Mouse (Mus musculus) heart, embryonic 11.5 days (tissue): ENCODE data around the gene Ccm2l. TPM values are rescaled to one million over a fixed set of nuclear protein-coding genes. Genes with fewer than 3 reads are reported as not detected.

Source experiments
- ATAC-seq: fragments of 200-750 bp; cut with Nextera tagmentation; replicated peaks from 2 replicates; pipeline ENCODE4 v1.8.0; 2017; ENCODE audit warnings: moderate library complexity; ENCODE audit not compliant: insufficient number of reproducible peaks, low FRiP score, low TSS enrichment
- H3K27ac ChIP-seq: fragments of 300-500 bp; sonication (generic); 2 replicates; pipeline ENCODE4 v1.5.1; 2014; ENCODE audit warnings: mild to moderate bottlenecking, low read depth, low read length
- H3K27me3 ChIP-seq: fragments of 300-500 bp; sonication (generic); 2 replicates; pipeline ENCODE4 v1.6.1; 2014; ENCODE audit warnings: mild to moderate bottlenecking, low read length, mixed read lengths; ENCODE audit not compliant: control insufficient read depth, insufficient read depth
- H3K36me3 ChIP-seq: fragments of 300-500 bp; sonication (generic); 2 replicates; pipeline ENCODE4 v1.6.1; 2014; ENCODE audit warnings: mild to moderate bottlenecking, low read length, moderate library complexity, mixed read lengths; ENCODE audit not compliant: control insufficient read depth, insufficient read depth
- H3K4me1 ChIP-seq: fragments of 300-500 bp; sonication (generic); 2 replicates; pipeline ENCODE4 v1.6.1; 2014; ENCODE audit warnings: low read length; ENCODE audit not compliant: control insufficient read depth, insufficient read depth
- H3K4me2 ChIP-seq: fragments of 300-500 bp; sonication (generic); 2 replicates; pipeline ENCODE4 v1.6.1; 2014; ENCODE audit warnings: mild to moderate bottlenecking, moderate library complexity
- H3K4me3 ChIP-seq: fragments of 300-500 bp; sonication (generic); 2 replicates; pipeline ENCODE4 v1.5.1; 2014; ENCODE audit warnings: low read depth, low read length
- H3K9ac ChIP-seq: fragments of 300-500 bp; sonication (generic); 2 replicates; pipeline ENCODE4 v1.6.1; 2014; ENCODE audit warnings: mild to moderate bottlenecking, low read depth, low read length, moderate library complexity
- H3K9me3 ChIP-seq: fragments of 300-500 bp; sonication (generic); replicated peaks from 2 replicates; pipeline ENCODE4 v1.6.1; 2016; ENCODE audit warnings: low read length; ENCODE audit not compliant: control insufficient read depth
- WGBS: fragments of 180-500 bp; shearing (Covaris S2); extraction: QIAGEN DNeasy Blood & Tissue Kit; methylation state at CpG from one replicate; pipeline ENCODE4 v1.1.7; 2014; ENCODE audit not compliant: insufficient replicate concordance; 5-methylcytosine and 5-hydroxymethylcytosine counted together
- polyA plus RNA-seq: library from polyadenylated mRNA; unstranded; fragments of >200 nt; fragmentation: Nextera tagmentation; extraction: Ambion mirVana; gene quantifications from 2 replicates; pipeline ENCODE4 v1.2.1, GENCODE M21; 2014

Gene Ccm2l
- polyA plus RNA-seq, 1 experiment from 2014 or later, result 5.2 TPM

- peaks cover 8% of the 10 kb centered on the region; the same call in 1 of the 2 replicates for H3K4me1 ChIP-seq
- no peaks in the 10 kb centered on the region for H3K36me3 ChIP-seq
- H3K4me3 ChIP-seq, result peak within 1 kb of the TSS; percentile 50
- WGBS, result 3% methylated on average over 50 of the region's 54 CpGs
- peak within 1 kb of the TSS; percentile 79 for H3K4me2 ChIP-seq
- H3K27me3 ChIP-seq, result peaks cover 66% of the 10 kb centered on the region
- no peaks in the 10 kb centered on the region for H3K9me3 ChIP-seq
- no peak within 1 kb of the TSS for H3K9ac ChIP-seq
- ATAC-seq, result no peak
- no peak within 1 kb of the TSS for H3K27ac ChIP-seq
Observed at GRCm38 (mm10) chr2:153031126-153032082, 34.4 kb upstream of the Ccm2l start, which contains the start of gene Xkr7. Gene Xkr7, plus strand, starts transcription at chr2:153031852.

GRCm38 (mm10) chr2:153032083-153032842 is 33.5 kb upstream of the Ccm2l start:
- 2% methylated on average over 58 of the region's 58 CpGs for WGBS
- Histone ChIP-seq H3K4me2 (peak overlapping the region; percentile 79), H3K9me3 (no peaks in the 10 kb centered on the region), H3K4me3 (peak overlapping the region; percentile 50), H3K4me1 (peaks cover 8% of the 10 kb centered on the region; the same call in 1 of the 2 replicates), H3K9ac (no peak overlapping the region), H3K27ac (no peak overlapping the region), H3K36me3 (no peaks in the 10 kb centered on the region), H3K27me3 (peaks cover 70% of the 10 kb centered on the region)
- peak; percentile 59; the same call in 1 of the 2 replicates for ATAC-seq

GRCm38 (mm10) chr2:153032973-153033372 is 32.8 kb upstream of the Ccm2l start:
- no peak overlapping the region for H3K27ac ChIP-seq
- 14% methylated on average over 4 of the region's 4 CpGs for WGBS
- ATAC-seq, result no peak

GRCm38 (mm10) chr2:153033545-153034230 is 32.1 kb upstream of the Ccm2l start:
- Histone ChIP-seq H3K9me3 (no peaks in the 10 kb centered on the region), H3K36me3 (no peaks in the 10 kb centered on the region), H3K27me3 (peaks cover 72% of the 10 kb centered on the region), H3K4me1 (peaks cover 8% of the 10 kb centered on the region; the same call in 1 of the 2 replicates), H3K4me3 (no peak overlapping the region), H3K27ac (no peak overlapping the region), H3K4me2 (no peak overlapping the region), H3K9ac (no peak overlapping the region)
- WGBS, result 62% methylated on average over 5 of the region's 5 CpGs
- ATAC-seq, result no peak

More at GRCm38 (mm10) chr2:153032973-153033372, 32.8 kb upstream of the Ccm2l start:
- no peaks in the 10 kb centered on the region for H3K36me3 ChIP-seq
- no peak overlapping the region for H3K4me3 ChIP-seq
- H3K4me2 ChIP-seq, result no peak overlapping the region
- peaks cover 73% of the 10 kb centered on the region for H3K27me3 ChIP-seq
- peaks cover 8% of the 10 kb centered on the region; the same call in 1 of the 2 replicates for H3K4me1 ChIP-seq
- no peak overlapping the region for H3K9ac ChIP-seq
- H3K9me3 ChIP-seq, result no peaks in the 10 kb centered on the region

- Histone ChIP-seq H3K27ac (no peak overlapping the region), H3K9ac (no peak overlapping the region), H3K9me3 (no peaks in the 10 kb centered on the region), H3K36me3 (no peaks in the 10 kb centered on the region), H3K4me2 (no peak overlapping the region), H3K4me1 (peaks cover 4% of the 10 kb centered on the region; the same call in 1 of the 2 replicates), H3K27me3 (peaks cover 57% of the 10 kb centered on the region), H3K4me3 (no peak overlapping the region)
- 12% methylated on average over 2 of the region's 2 CpGs for WGBS
- ATAC-seq, result no peak
Observed at GRCm38 (mm10) chr2:153036690-153037089, 29.1 kb upstream of the Ccm2l start.

GRCm38 (mm10) chr2:153043886-153044285 is 21.9 kb upstream of the Ccm2l start:
- no peaks in the 10 kb centered on the region for H3K36me3 ChIP-seq
- no peak overlapping the region for H3K27ac ChIP-seq
- H3K9ac ChIP-seq, result no peak overlapping the region
- H3K4me1 ChIP-seq, result no peaks in the 10 kb centered on the region
- no peak overlapping the region for H3K4me3 ChIP-seq
- WGBS, result 47% methylated on average over 3 of the region's 3 CpGs
- no peaks in the 10 kb centered on the region for H3K9me3 ChIP-seq
- no peak for ATAC-seq
- H3K4me2 ChIP-seq, result no peak overlapping the region
- H3K27me3 ChIP-seq, result peaks cover 12% of the 10 kb centered on the region

- Histone ChIP-seq H3K4me3 (no peak overlapping the region), H3K4me2 (no peak overlapping the region), H3K27me3 (peaks cover 18% of the 10 kb centered on the region), H3K27ac (no peak overlapping the region), H3K4me1 (no peaks in the 10 kb centered on the region), H3K9ac (no peak overlapping the region), H3K9me3 (no peaks in the 10 kb centered on the region), H3K36me3 (no peaks in the 10 kb centered on the region)
- 30% methylated on average over 8 of the region's 8 CpGs for WGBS
- ATAC-seq, result no peak
Observed at GRCm38 (mm10) chr2:153045884-153046299, 19.9 kb upstream of the Ccm2l start.
